Mouse (Mus musculus) retina, adult 2 months (tissue): ENCODE data around the gene Ttll11.

ENCODE experiments used
- DNase-seq: peaks from one replicate; pipeline ENCODE4 v3.0.0-alpha.2; 2012; ENCODE audit warnings: low read depth, low spot score

The Ttll11 gene

GRCm38 (mm10) chr2:35728633-35729032, 251.1 kb downstream of the Ttll11 start:
- no peak for DNase-seq

GRCm38 (mm10) chr2:35723691-35724090, 256.0 kb downstream of the Ttll11 start:
- no peak for DNase-seq

GRCm38 (mm10) chr2:35723267-35723666, 256.4 kb downstream of the Ttll11 start:
- DNase-seq: no peak

GRCm38 (mm10) chr2:35722821-35723220, 256.9 kb downstream of the Ttll11 start:
- DNase-seq: no peak

GRCm38 (mm10) chr2:35720956-35721355, 258.8 kb downstream of the Ttll11 start:
- DNase-seq: no peak

- DNase-seq: no peak
Observed at GRCm38 (mm10) chr2:35720550-35720949, 259.2 kb downstream of the Ttll11 start.

- DNase-seq: no peak
Observed at GRCm38 (mm10) chr2:35720104-35720503, 259.6 kb downstream of the Ttll11 start.

- DNase-seq: no peak
Observed at GRCm38 (mm10) chr2:35719230-35720005, 260.3 kb downstream of the Ttll11 start.

GRCm38 (mm10) chr2:35718662-35719061, 261.1 kb downstream of the Ttll11 start:
- no peak for DNase-seq

GRCm38 (mm10) chr2:35718003-35718500, 261.7 kb downstream of the Ttll11 start:
- DNase-seq: no peak

- DNase-seq: no peak
Observed at GRCm38 (mm10) chr2:35716175-35716574, 263.5 kb downstream of the Ttll11 start.

GRCm38 (mm10) chr2:35715485-35715884, 264.2 kb downstream of the Ttll11 start:
- DNase-seq: no peak

- no peak for DNase-seq
Observed at GRCm38 (mm10) chr2:35714742-35715167, 265.0 kb downstream of the Ttll11 start.

GRCm38 (mm10) chr2:35713460-35713859, 266.3 kb downstream of the Ttll11 start:
- no peak for DNase-seq

- no peak for DNase-seq
Observed at GRCm38 (mm10) chr2:35712611-35713010, 267.1 kb downstream of the Ttll11 start.

GRCm38 (mm10) chr2:35703241-35703640, 276.5 kb downstream of the Ttll11 start:
- DNase-seq: no peak

GRCm38 (mm10) chr2:35702608-35703007, 277.1 kb downstream of the Ttll11 start:
- DNase-seq: no peak

GRCm38 (mm10) chr2:35702001-35702400, 277.7 kb downstream of the Ttll11 start:
- no peak for DNase-seq
